Mouse (Mus musculus) brain, embryonic 14.5 days (tissue): ENCODE results near the gene Slc5a6.

Source experiments
- CTCF ChIP-seq: fragments of 200-500 bp; IDR thresholded peaks from 2 replicates; pipeline ENCODE4 v1.5.1; 2012; ENCODE audit warnings: inconsistent platforms, mild to moderate bottlenecking, moderate library complexity, borderline replicate concordance; ENCODE audit not compliant: insufficient read depth, insufficient read length; ENCODE audit errors: extremely low read depth
- POLR2A ChIP-seq: fragments of 200-500 bp; IDR thresholded peaks from 2 replicates; pipeline ENCODE4 v1.6.1; 2012; ENCODE audit warnings: mild to moderate bottlenecking, inconsistent platforms, borderline replicate concordance; ENCODE audit not compliant: poor library complexity, insufficient read depth, insufficient read length, severe bottlenecking; ENCODE audit errors: extremely low read depth

- TF ChIP-seq POLR2A (no peak), CTCF (peak; percentile 56; the same call in 1 of the 2 replicates)
Observed at GRCm38 (mm10) chr5:30998306-30998705, 50.4 kb downstream of the Slc5a6 start.
